Mouse (Mus musculus): Measurements from ENCODE around the gene Lbh. TPM values are rescaled to one million over a fixed set of nuclear protein-coding genes. Genes with fewer than 3 reads are reported as not detected.

The Lbh gene
- total RNA-seq, 4 experiments from 2014 or later = 38.8 to 43.8 (median 41.5) TPM

GRCm38 (mm10) chr17:72970631-72971161, 52.6 kb downstream of the Lbh start:
- DNase-seq (ENCODE audit: low spot score in 2 of 2) = peak; percentile 21 to 89

- DNase-seq (ENCODE audit: low spot score in 2 of 2) = no peak
Measured at GRCm38 (mm10) chr17:72973041-72973440, 54.9 kb downstream of the Lbh start.

- no peak for DNase-seq (ENCODE audit: low spot score in 2 of 2)
Measured at GRCm38 (mm10) chr17:72976258-72977231, 58.4 kb downstream of the Lbh start.

GRCm38 (mm10) chr17:72977616-72978015, 59.5 kb downstream of the Lbh start:
- DNase-seq (ENCODE audit: low spot score in 2 of 2) = no peak

GRCm38 (mm10) chr17:72982156-72982555, 64.1 kb downstream of the Lbh start:
- DNase-seq (ENCODE audit: low spot score in 2 of 2) = no peak

- DNase-seq (ENCODE audit: low spot score in 2 of 2) = no peak
Measured at GRCm38 (mm10) chr17:72983471-72983870, 65.4 kb downstream of the Lbh start.

GRCm38 (mm10) chr17:72989025-72989424, 70.9 kb downstream of the Lbh start:
- DNase-seq (ENCODE audit: low spot score in 2 of 2) = no peak

Other genes with a start within 250 kb of the Lbh start
- gene Ypel5, start 81.9 kb upstream of the Lbh start, total RNA-seq (2022) = 100 to 1,000 TPM in 2 of 4 experiments, 10 to 100 TPM in 2; 93.5 to 107 (median 99.7) TPM
- 10 to 100 TPM; 34.4 to 39.2 (median 36.5) TPM for gene Lclat1, start 189.7 kb downstream of the Lbh start, total RNA-seq (2022)